Mouse (Mus musculus): ENCODE results near the gene Tmem246.
"Not testable (repeated sequence)": the region's sequence is repeated elsewhere in the genome, so short reads cannot be mapped to it uniquely, and the experiment has no call there.

- not testable (repeated sequence) for TF ChIP-seq CTCF (IDR thresholded peaks at IDR 0.05); POLR2A (IDR thresholded peaks at IDR 0.05; ENCODE audit: insufficient read depth, low read depth, low read length)
Measured at GRCm38 (mm10) chr4:49624969-49625368, 27.3 kb upstream of the Tmem246 start.

Measured in heart, adult 2 months (tissue).